Mouse (Mus musculus): ENCODE results near the gene Bsg. TPM values are rescaled to one million over a fixed set of nuclear protein-coding genes. Genes with fewer than 3 reads are reported as not detected.
A peak's percentile ranks its signal among the peaks of the same experiment; 100 is the strongest.

Bsg gene
- polyA plus RNA-seq, 1 experiment: 300 TPM

DNA sequence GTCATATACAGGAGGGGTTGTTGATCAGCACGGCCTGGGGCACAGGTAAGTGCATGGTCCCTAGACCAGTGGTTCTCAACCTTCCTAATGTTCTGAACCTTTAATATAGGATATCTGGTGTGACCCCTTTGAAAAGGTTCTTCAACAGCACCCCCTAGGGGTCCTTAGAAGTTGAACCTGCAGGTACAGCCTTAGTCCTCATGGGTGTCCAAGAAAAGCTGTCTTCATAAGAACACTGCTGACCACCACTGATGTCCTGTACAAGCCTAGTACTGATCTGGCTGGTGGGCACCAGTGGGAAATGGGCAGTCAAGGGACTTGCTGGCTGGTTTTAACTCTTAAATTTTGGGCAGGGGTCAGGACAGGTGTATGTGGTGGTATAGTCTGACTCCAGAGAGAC is 7.7 kb downstream of the Bsg start:
- H3K4me1 ChIP-seq (ENCODE audit: control insufficient read depth, insufficient read depth, low read length): no peaks in the 10 kb centered on the region

DNA sequence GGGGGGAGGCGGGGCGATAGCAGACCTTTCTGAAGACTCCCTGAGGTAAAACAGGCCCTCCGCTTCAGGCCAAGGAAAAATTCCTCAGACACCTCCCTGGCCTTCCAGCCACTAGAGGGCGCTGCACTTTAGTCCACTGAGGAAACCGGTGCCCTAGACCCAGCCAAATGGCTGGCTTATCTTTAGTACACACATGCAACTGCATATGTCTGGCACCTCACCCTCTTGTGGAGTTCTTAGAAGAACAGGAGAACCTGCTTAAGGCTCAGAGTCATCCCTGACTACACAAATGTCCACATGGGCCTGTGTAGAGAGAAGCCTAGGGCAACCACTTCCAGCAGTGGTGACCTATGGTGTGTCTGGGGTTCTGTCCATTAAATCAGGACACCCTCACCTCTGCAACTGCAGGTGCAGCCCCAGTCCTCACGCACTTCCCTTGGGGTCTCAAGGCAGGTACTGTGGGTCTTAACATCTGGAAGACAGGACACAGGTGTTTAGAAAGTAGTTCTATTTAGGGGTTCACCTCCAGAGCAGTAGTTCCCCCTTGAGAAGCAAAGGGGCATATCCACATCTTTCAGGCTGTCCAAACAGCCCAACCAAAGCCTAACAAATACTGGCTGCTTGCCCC is 8.3 kb downstream of the Bsg start:
- TF ChIP-seq POLR2A (IDR thresholded peaks at IDR 0.05; ENCODE audit: borderline replicate concordance, low read depth, low read length): no peak
- TF ChIP-seq CTCF (IDR thresholded peaks at IDR 0.05; ENCODE audit: low read depth, low read length): peak; percentile 66; the same call in 1 of the 2 replicates
- H3K4me1 ChIP-seq (ENCODE audit: control insufficient read depth, insufficient read depth, low read length): no peaks in the 10 kb centered on the region
- no peak overlapping the region for H3K4me3 ChIP-seq (ENCODE audit: insufficient read depth, low read length)
- H3K27ac ChIP-seq (ENCODE audit: insufficient read depth, low read depth, low read length): no peak overlapping the region

More for the DNA sequence above, 7.7 kb downstream of the Bsg start:
- Histone ChIP-seq H3K27ac (ENCODE audit: insufficient read depth, low read depth, low read length) (no peak overlapping the region), H3K4me3 (ENCODE audit: insufficient read depth, low read length) (no peak overlapping the region)
- TF ChIP-seq CTCF (IDR thresholded peaks at IDR 0.05; ENCODE audit: low read depth, low read length): no peak
- no peak for TF ChIP-seq POLR2A (IDR thresholded peaks at IDR 0.05; ENCODE audit: borderline replicate concordance, low read depth, low read length)

DNA sequence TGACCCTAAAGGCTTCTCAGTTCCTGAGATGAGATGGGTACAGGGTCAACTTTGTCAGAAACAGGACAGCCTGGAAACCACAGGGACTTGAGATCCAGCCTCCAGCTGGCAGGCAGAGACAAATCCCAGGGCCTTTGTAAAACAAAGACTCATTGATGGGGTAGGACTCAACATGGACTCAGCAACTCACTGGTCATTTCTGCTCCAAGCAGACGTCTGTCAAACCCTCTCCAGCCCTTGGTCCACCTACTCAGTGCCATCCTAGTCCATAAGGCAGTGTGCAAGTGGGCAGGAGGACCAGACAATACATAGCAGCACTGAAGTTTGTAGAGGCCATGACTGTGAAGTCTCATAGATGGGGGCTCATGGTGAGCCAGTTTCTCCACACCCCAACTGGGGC is 8.9 kb downstream of the Bsg start:
- Histone ChIP-seq H3K4me3 (ENCODE audit: insufficient read depth, low read length) (no peak overlapping the region), H3K27ac (ENCODE audit: insufficient read depth, low read depth, low read length) (no peak overlapping the region), H3K4me1 (ENCODE audit: control insufficient read depth, insufficient read depth, low read length) (no peaks in the 10 kb centered on the region)
- no peak for TF ChIP-seq CTCF (IDR thresholded peaks at IDR 0.05; ENCODE audit: low read depth, low read length)
- no peak; the same call in 1 of the 2 replicates for TF ChIP-seq POLR2A (IDR thresholded peaks at IDR 0.05; ENCODE audit: borderline replicate concordance, low read depth, low read length)

GRCm38 (mm10) chr10:79714996-79715395 is 10.7 kb downstream of the Bsg start:
- Histone ChIP-seq H3K27ac (ENCODE audit: insufficient read depth, low read depth, low read length) (no peak overlapping the region), H3K4me1 (ENCODE audit: control insufficient read depth, insufficient read depth, low read length) (no peaks in the 10 kb centered on the region), H3K4me3 (ENCODE audit: insufficient read depth, low read length) (no peak overlapping the region)
- TF ChIP-seq CTCF (IDR thresholded peaks at IDR 0.05; ENCODE audit: low read depth, low read length): no peak

GRCm38 (mm10) chr10:79716254-79716987 is 12.1 kb downstream of the Bsg start, which contains the start of gene Hcn2:
Gene Hcn2, plus strand, starts transcription at chr10:79716634.
- Histone ChIP-seq H3K27ac (ENCODE audit: insufficient read depth, low read depth, low read length) (no peak within 1 kb of the TSS), H3K4me1 (ENCODE audit: control insufficient read depth, insufficient read depth, low read length) (no peaks in the 10 kb centered on the region), H3K4me3 (ENCODE audit: insufficient read depth, low read length) (peak within 1 kb of the TSS; percentile 55)
- TF ChIP-seq CTCF (IDR thresholded peaks at IDR 0.05; ENCODE audit: low read depth, low read length) (no peak), POLR2A (IDR thresholded peaks at IDR 0.05; ENCODE audit: borderline replicate concordance, low read depth, low read length) (no peak)

- H3K4me1 ChIP-seq (ENCODE audit: control insufficient read depth, insufficient read depth, low read length): no peaks in the 10 kb centered on the region
- no peak for TF ChIP-seq CTCF (IDR thresholded peaks at IDR 0.05; ENCODE audit: low read depth, low read length)
- no peak for TF ChIP-seq POLR2A (IDR thresholded peaks at IDR 0.05; ENCODE audit: borderline replicate concordance, low read depth, low read length)
- peak overlapping the region; percentile 55 for H3K4me3 ChIP-seq (ENCODE audit: insufficient read depth, low read length)
Observed at GRCm38 (mm10) chr10:79716988-79717355, 12.7 kb downstream of the Bsg start.

GRCm38 (mm10) chr10:79717640-79718357 is 13.5 kb downstream of the Bsg start:
- Histone ChIP-seq H3K27ac (ENCODE audit: insufficient read depth, low read depth, low read length) (no peak overlapping the region), H3K4me1 (ENCODE audit: control insufficient read depth, insufficient read depth, low read length) (no peaks in the 10 kb centered on the region), H3K4me3 (ENCODE audit: insufficient read depth, low read length) (no peak overlapping the region)
- TF ChIP-seq CTCF (IDR thresholded peaks at IDR 0.05; ENCODE audit: low read depth, low read length) (no peak), POLR2A (IDR thresholded peaks at IDR 0.05; ENCODE audit: borderline replicate concordance, low read depth, low read length) (no peak)

More at GRCm38 (mm10) chr10:79716988-79717355, 12.7 kb downstream of the Bsg start:
- no peak overlapping the region for H3K27ac ChIP-seq (ENCODE audit: insufficient read depth, low read depth, low read length)

DNA sequence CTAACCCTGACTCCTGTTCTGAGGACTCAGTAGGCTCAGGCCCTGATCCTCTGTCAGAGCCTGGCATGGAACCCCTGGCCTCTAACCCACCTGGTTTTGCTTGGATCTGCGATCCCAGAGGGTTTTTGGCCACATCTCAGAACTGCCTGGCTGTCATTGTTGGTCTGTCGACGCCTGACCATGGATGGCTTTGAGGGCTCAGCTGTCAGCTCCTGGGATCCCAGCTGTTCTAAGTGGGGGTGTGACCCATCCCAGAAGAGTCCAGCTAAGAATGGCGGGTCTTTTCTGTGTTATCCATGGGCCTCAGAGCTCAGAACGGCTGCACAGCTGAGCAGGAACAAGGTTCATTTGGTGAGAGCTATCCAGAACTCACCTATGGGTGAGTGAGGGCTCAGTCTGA is 16.8 kb downstream of the Bsg start:
- TF ChIP-seq CTCF (IDR thresholded peaks at IDR 0.05; ENCODE audit: low read depth, low read length): no peak
- TF ChIP-seq POLR2A (IDR thresholded peaks at IDR 0.05; ENCODE audit: borderline replicate concordance, low read depth, low read length): no peak
- no peak overlapping the region for H3K27ac ChIP-seq (ENCODE audit: insufficient read depth, low read depth, low read length)
- H3K4me3 ChIP-seq (ENCODE audit: insufficient read depth, low read length): no peak overlapping the region
- H3K4me1 ChIP-seq (ENCODE audit: control insufficient read depth, insufficient read depth, low read length): no peaks in the 10 kb centered on the region

DNA sequence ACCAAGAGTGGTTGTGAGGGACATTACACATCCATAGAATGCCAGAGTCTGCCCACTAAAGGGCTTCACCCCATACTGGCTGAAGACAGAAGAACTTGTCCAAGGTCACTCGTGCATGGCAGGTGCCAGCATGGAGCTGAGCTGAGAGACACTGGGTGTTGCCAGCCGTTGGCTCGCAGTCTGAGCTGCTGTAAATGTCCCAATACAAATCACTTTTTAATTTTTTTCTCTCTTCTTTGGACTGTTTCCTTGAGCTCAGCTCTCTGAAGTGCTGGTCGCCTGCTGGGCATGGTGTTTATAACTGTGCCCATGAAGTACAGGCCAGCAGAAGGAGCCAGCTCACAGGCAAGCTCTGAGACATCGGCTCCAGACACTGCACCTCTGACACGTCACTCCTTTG is 18.8 kb downstream of the Bsg start:
- Histone ChIP-seq H3K4me3 (ENCODE audit: insufficient read depth, low read length) (no peak overlapping the region), H3K4me1 (ENCODE audit: control insufficient read depth, insufficient read depth, low read length) (no peaks in the 10 kb centered on the region), H3K27ac (ENCODE audit: insufficient read depth, low read depth, low read length) (no peak overlapping the region)
- TF ChIP-seq CTCF (IDR thresholded peaks at IDR 0.05; ENCODE audit: low read depth, low read length): no peak
- TF ChIP-seq POLR2A (IDR thresholded peaks at IDR 0.05; ENCODE audit: borderline replicate concordance, low read depth, low read length): no peak

GRCm38 (mm10) chr10:79723692-79724091 is 19.4 kb downstream of the Bsg start:
- Histone ChIP-seq H3K4me1 (ENCODE audit: control insufficient read depth, insufficient read depth, low read length) (no peaks in the 10 kb centered on the region), H3K4me3 (ENCODE audit: insufficient read depth, low read length) (no peak overlapping the region), H3K27ac (ENCODE audit: insufficient read depth, low read depth, low read length) (no peak overlapping the region)
- TF ChIP-seq POLR2A (IDR thresholded peaks at IDR 0.05; ENCODE audit: borderline replicate concordance, low read depth, low read length) (no peak), CTCF (IDR thresholded peaks at IDR 0.05; ENCODE audit: low read depth, low read length) (no peak)

Data from bone marrow macrophage, adult 2 months (primary cell).